Mouse (Mus musculus) megakaryocyte, embryonic 14.5 days (primary cell): Measurements from ENCODE around the gene Ntn3.

Experiments used
- FLI1 ChIP-seq: IDR thresholded peaks from 2 replicates; pipeline ENCODE4 v1.6.1; 2012; ENCODE audit warnings: low read length, inconsistent platforms, mixed read lengths
- GATA1 ChIP-seq: IDR thresholded peaks from 3 replicates; pipeline ENCODE4 v1.6.1; 2012; ENCODE audit warnings: mixed read lengths, low read length, inconsistent platforms, borderline replicate concordance

GRCm38 (mm10) chr17:24203068-24203467 is 6.3 kb downstream of the Ntn3 start:
- TF ChIP-seq GATA1 = no peak
- TF ChIP-seq FLI1 = no peak
